Mouse (Mus musculus) midbrain, embryonic 16.5 days (tissue): Measurements from ENCODE around the gene Faap24. TPM values are rescaled to one million over a fixed set of nuclear protein-coding genes. Genes with fewer than 3 reads are reported as not detected.

ENCODE experiments used
- polyA plus RNA-seq: library from polyadenylated mRNA; unstranded; fragments of >200 nt; fragmentation: Nextera tagmentation; extraction: Ambion mirVana; gene quantifications from 2 replicates; pipeline ENCODE4 v1.2.1, GENCODE M21; 2015

The Faap24 gene
- polyA plus RNA-seq, 1 experiment from 2014 or later: 17.7 TPM

Other genes with a start within 250 kb of the Faap24 start
- 9.8 and 21.0 TPM in 2 replicates for gene Slc7a10, start 210.5 kb downstream of the Faap24 start, polyA plus RNA-seq
- 23.9 and 25.6 TPM in 2 replicates for gene Lrp3, start 181.3 kb downstream of the Faap24 start, polyA plus RNA-seq
- gene Gpatch1, start 78.4 kb downstream of the Faap24 start, polyA plus RNA-seq: 20.8 and 22.8 TPM in 2 replicates
- gene Rhpn2, start 62.7 kb downstream of the Faap24 start, polyA plus RNA-seq: 1.3 and 2.1 TPM in 2 replicates
- 34.7 and 36.4 TPM in 2 replicates for gene Cep89, start 199 bp upstream of the Faap24 start, polyA plus RNA-seq
- gene Slc7a9, start 52.0 kb upstream of the Faap24 start, polyA plus RNA-seq: not detected in 2 replicates
- 0.37 and 0.63 TPM in 2 replicates for gene Tdrd12, start 140.9 kb upstream of the Faap24 start, polyA plus RNA-seq
- gene Nudt19, start 159.5 kb upstream of the Faap24 start, polyA plus RNA-seq: 93.0 and 102 TPM in 2 replicates
- gene Rgs9bp, start 188.7 kb upstream of the Faap24 start, polyA plus RNA-seq: 0.04 and 0.06 TPM in 2 replicates
- 18.4 and 19.0 TPM in 2 replicates for gene Ankrd27, start 189.4 kb upstream of the Faap24 start, polyA plus RNA-seq